Mouse (Mus musculus): ENCODE results near the gene Xylt2. TPM values are rescaled to one million over a fixed set of nuclear protein-coding genes. Genes with fewer than 3 reads are reported as not detected.
"Not testable (repeated sequence)": the region's sequence is repeated elsewhere in the genome, so short reads cannot be mapped to it uniquely, and the experiment has no call there.

Xylt2 gene
- polyA plus RNA-seq, 1 experiment from 2014 or later, result 16.6 TPM

DNA sequence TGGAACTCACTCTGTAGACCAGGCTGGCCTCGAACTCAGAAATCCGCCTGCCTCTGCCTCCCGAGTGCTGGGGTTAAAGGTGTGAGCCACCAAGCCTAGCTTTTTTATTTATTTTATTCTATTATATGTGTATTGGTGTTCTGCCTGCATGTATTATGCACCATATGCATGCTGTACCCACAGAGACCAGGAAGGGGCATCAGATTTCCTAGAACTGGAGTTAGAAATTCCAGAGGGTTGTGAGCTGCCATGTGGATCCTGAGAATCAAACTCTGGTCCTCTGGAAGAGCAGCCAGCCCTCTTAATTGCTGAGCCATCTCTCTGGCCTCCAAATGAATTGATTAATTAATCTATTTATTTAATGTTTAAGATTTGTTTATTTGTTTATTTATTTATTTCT is 22.1 kb upstream of the Xylt2 start:
- Histone ChIP-seq H3K4me2 (replicated peaks) (no peak overlapping the region), H3K9ac (no peak overlapping the region), H3K27ac (no peak overlapping the region), H3K4me1 (replicated peaks) (peaks cover 14% of the 10 kb centered on the region), H3K27me3 (replicated peaks) (no peaks in the 10 kb centered on the region; the same call in 1 of the 2 replicates), H3K4me3 (replicated peaks) (no peak overlapping the region), H3K36me3 (no peaks in the 10 kb centered on the region), H3K9me3 (no peaks in the 10 kb centered on the region)
- ATAC-seq, result no peak
- 95% methylated on average over 3 of the region's 3 CpGs for WGBS

DNA sequence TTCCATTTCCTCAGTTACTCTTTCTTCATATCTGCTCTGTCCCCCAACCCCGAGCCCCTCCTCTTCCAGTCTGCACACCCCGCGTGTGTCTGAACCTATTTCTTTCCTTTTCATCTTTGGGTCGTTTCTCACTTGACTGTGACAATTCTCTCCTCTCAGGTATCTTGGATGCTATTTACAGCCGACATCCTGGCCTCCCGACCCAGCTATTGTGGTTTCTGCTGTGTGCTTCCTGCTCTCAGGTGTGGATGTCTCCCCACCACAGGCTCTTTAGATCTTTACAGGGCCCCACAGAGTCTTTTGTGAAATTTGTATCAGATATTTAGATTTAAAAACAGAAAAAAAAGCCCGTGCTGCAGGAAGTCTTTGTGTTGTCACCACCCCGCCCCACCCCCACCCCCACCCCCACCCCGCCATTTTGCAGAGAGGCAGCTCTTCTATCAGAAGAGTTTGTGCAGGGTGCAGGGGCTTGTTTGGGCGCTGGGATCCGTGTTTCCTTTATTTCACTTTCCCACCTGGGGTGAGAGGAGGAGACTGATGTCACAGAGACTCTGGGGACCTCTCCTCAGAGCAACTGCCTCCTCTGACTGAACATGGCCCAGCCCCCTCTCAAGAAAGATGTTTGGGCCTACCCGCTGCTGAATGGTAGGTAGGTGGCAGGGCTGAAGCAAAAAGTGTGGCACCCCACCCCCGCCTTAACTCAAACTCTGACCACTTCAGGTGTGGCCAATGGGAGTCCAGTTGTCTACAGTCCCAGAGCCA is 20.6 kb upstream of the Xylt2 start:
- 44% methylated on average over 13 of the region's 13 CpGs for WGBS
- ATAC-seq, result no peak

DNA sequence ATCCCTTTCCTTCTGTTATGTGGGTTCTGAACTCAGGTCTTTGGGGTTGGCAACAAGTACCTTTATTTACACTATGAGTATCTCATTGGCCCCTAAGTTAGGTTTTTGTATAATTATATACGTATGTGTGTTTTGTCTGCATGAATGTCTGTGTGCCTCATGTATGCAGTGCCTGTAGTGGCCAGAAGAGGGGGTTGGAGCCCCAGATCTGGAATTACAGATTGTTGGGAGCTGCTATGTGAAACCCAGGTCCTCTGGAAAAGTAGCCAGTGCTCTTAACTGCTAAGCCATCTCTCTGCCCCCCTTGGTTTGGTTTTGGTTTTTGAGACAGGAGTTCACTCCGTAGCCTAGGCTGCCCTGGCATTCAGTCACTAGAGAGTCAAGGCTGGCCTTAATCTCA is 19.8 kb upstream of the Xylt2 start:
- H3K4me3 ChIP-seq (replicated peaks), result no peak overlapping the region
- H3K9ac ChIP-seq, result no peak overlapping the region
- H3K27ac ChIP-seq, result no peak overlapping the region
- H3K36me3 ChIP-seq, result no peaks in the 10 kb centered on the region
- peaks cover 8% of the 10 kb centered on the region for H3K4me1 ChIP-seq (replicated peaks)
- H3K9me3 ChIP-seq, result no peaks in the 10 kb centered on the region
- H3K27me3 ChIP-seq (replicated peaks), result no peaks in the 10 kb centered on the region; the same call in 1 of the 2 replicates
- H3K4me2 ChIP-seq (replicated peaks), result no peak overlapping the region
- ATAC-seq, result no peak
- WGBS, result 94% methylated on average over 2 of the region's 2 CpGs

More for the DNA sequence above, 20.6 kb upstream of the Xylt2 start:
- peaks cover 10% of the 10 kb centered on the region for H3K4me1 ChIP-seq (replicated peaks)
- no peaks in the 10 kb centered on the region; the same call in 1 of the 2 replicates for H3K27me3 ChIP-seq (replicated peaks)
- H3K4me2 ChIP-seq (replicated peaks), result no peak overlapping the region
- H3K27ac ChIP-seq, result no peak overlapping the region
- no peaks in the 10 kb centered on the region for H3K36me3 ChIP-seq
- H3K9me3 ChIP-seq, result no peaks in the 10 kb centered on the region
- H3K4me3 ChIP-seq (replicated peaks), result no peak overlapping the region
- H3K9ac ChIP-seq, result no peak overlapping the region

DNA sequence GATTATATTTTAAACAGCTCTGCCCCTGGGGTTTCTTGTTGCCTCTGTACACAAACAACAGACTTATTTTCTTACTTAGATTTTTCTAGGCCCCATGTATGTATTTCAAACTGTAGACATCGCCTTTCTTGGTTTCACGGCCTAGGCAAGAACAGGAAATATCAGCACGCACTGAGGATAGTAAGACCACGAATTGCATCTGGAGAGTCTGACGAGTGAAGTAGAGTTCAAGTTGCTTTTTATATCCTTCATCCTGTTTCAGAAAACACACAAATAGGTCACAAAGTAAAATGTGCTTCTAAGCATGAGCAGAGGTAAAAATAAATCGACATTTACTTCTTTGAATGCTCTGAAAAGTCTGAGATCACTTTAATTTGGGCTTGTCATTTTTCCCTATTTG is 18.2 kb upstream of the Xylt2 start:
- Histone ChIP-seq H3K36me3 (no peaks in the 10 kb centered on the region), H3K27me3 (replicated peaks) (no peaks in the 10 kb centered on the region), H3K27ac (no peak overlapping the region), H3K4me1 (replicated peaks) (no peaks in the 10 kb centered on the region), H3K4me3 (replicated peaks) (no peak overlapping the region), H3K9me3 (no peaks in the 10 kb centered on the region), H3K4me2 (replicated peaks) (no peak overlapping the region), H3K9ac (no peak overlapping the region)
- WGBS, result 70% methylated on average over 6 of the region's 6 CpGs
- no peak for ATAC-seq

DNA sequence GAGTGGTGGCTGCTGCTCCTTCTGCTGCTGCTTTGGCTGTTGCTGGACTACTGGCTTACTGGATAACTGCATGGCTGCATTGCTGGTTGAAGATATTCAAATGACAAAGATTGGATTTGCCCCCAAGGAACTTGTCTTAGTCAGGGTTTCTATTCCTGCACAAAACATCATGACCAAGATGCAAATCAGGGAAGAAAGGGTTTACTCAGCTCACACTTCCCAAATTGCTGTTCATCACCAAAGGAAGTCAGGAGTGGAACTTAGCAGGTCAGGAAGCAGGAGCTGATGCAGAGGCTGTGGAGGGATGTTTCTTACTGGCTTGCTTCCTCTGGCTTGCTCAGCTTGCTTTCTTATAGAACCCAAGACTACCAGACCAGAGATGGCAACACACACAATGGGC is 15.2 kb upstream of the Xylt2 start:
- H3K4me2 ChIP-seq (replicated peaks); H3K4me1 ChIP-seq (replicated peaks); H3K9ac ChIP-seq; H3K9me3 ChIP-seq; H3K4me3 ChIP-seq (replicated peaks); H3K36me3 ChIP-seq; ATAC-seq; H3K27me3 ChIP-seq (replicated peaks); H3K27ac ChIP-seq: not testable (repeated sequence)

DNA sequence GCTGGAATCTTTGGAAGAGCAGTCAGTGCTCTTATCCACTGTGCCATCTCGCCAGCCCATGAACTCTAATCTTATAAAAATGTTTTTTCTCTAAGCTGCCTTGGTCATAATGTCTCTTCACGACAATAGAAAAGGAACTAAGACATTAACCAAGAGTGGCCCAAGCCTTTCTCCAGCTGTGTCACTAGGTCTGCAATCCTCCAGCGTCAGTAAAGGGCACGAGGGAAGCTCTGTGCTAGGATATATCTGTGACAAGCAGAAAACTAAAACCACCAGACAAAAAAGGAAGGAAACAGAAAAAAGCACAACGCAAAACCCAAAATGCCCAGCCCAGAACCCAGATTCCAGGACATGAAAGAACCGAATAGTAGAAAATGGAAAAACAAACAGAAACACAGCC is 9.9 kb upstream of the Xylt2 start:
- no peaks in the 10 kb centered on the region for H3K9me3 ChIP-seq
- no peaks in the 10 kb centered on the region for H3K36me3 ChIP-seq
- H3K9ac ChIP-seq, result no peak overlapping the region
- no peak overlapping the region for H3K4me3 ChIP-seq (replicated peaks)
- ATAC-seq, result no peak
- no peak overlapping the region for H3K4me2 ChIP-seq (replicated peaks)
- H3K27me3 ChIP-seq (replicated peaks), result no peaks in the 10 kb centered on the region
- H3K27ac ChIP-seq, result no peak overlapping the region
- H3K4me1 ChIP-seq (replicated peaks), result no peaks in the 10 kb centered on the region
- WGBS, result 83% methylated on average over 6 of the region's 6 CpGs

DNA sequence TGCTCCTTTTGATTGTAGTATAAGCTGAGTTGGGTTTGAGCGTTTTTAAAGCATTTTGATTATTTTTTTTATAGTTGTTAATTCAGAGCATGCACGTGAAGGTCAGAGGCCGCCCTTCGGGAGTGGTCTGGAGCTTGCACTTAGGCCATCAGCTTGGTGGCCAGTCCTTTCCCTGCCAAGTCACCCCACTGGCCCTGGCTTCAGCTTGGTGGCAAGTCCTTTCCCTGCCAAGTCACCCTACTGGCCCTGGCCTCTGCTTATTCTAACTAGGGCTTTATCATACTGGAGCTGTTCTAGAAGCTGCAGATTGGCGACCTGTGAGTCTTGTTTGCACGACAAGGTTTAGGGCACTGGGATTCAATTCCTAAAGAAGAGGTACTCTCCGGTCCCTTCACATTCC is 5.1 kb upstream of the Xylt2 start:
- 86% methylated on average over 7 of the region's 7 CpGs for WGBS
- no peak for ATAC-seq

DNA sequence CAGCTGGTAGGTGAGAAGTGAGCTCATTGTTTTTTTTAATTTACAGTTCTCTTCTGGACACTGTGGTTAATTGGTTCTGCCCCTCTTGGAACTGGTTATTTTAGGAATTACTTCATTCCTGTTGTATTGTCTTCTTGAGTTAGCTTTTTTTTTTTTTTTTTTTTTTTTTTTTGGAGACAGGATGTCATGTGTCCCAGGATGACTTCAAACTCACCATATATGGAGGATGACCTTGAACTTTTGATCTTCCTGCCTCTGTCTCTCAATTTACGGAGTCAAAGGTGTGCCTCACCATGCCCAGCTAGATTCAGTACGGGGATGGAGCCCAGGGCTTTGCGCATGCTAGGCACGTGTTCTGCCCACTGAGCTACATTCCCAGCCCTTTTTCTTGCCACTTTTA is 4.3 kb upstream of the Xylt2 start:
- Histone ChIP-seq H3K4me1 (replicated peaks) (0 out of 2 replicates have a peak, but pooled peaks cover 3% of the 10 kb centered on the region), H3K9ac (no peak overlapping the region), H3K9me3 (no peaks in the 10 kb centered on the region), H3K4me3 (replicated peaks) (no peak overlapping the region), H3K4me2 (replicated peaks) (no peak overlapping the region), H3K36me3 (no peaks in the 10 kb centered on the region), H3K27ac (no peak overlapping the region), H3K27me3 (replicated peaks) (no peaks in the 10 kb centered on the region)
- ATAC-seq, result no peak
- WGBS, result 71% methylated on average over 4 of the region's 4 CpGs

More for the DNA sequence above, 5.1 kb upstream of the Xylt2 start:
- Histone ChIP-seq H3K27ac (no peak overlapping the region), H3K36me3 (no peaks in the 10 kb centered on the region), H3K4me1 (replicated peaks) (0 out of 2 replicates have a peak, but pooled peaks cover 3% of the 10 kb centered on the region), H3K4me2 (replicated peaks) (no peak overlapping the region), H3K9ac (no peak overlapping the region), H3K9me3 (no peaks in the 10 kb centered on the region), H3K27me3 (replicated peaks) (no peaks in the 10 kb centered on the region), H3K4me3 (replicated peaks) (no peak overlapping the region)

DNA sequence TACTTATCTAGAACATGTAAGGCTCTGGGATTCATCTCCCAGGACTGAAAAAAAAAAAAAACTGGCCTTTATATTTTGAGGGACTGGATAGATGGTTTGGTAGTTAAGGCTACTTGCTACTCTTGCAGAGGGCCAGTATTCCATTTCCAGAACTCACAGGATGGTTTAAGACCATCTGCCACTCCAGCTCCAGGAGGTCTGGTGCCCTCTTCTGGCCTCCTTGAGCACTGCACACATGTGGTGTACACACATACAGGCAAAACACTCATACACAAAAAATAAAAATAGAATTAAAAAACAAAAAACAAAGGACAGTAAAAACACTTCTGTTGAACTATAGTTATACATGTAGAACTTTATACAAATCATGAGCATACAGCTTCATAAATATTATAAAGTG is 3.3 kb upstream of the Xylt2 start:
- Histone ChIP-seq H3K4me3 (replicated peaks) (no peak overlapping the region), H3K27ac (no peak overlapping the region), H3K4me1 (replicated peaks) (peaks cover 13% of the 10 kb centered on the region), H3K4me2 (replicated peaks) (no peak overlapping the region), H3K9me3 (no peaks in the 10 kb centered on the region), H3K36me3 (no peaks in the 10 kb centered on the region), H3K9ac (no peak overlapping the region), H3K27me3 (replicated peaks) (no peaks in the 10 kb centered on the region)
- no peak for ATAC-seq

DNA sequence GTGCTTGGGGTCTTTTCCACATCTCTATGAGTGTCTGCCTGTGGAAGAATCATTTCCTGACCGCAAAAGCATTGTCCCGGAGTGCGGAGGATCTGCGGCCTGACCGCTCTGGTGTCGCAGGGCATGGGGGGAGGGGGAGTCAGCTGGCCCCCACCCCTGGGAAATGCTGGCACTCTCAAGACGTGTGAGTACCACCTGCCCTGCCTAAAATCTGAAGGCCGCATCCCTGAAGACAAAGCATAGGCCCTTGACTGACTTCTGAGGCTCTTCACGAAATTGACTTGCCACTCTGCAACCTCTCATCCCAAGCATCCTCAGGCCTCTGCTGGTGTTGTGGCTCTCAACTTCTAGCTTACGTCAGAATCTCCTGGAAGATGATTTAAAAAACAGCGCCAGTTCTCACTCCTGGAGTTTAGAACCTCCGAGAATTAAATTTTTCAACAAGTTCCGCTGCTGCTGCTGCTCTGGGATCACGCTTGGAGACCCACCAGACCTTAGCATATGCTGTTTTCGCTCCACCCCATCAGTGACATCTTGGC is 361 bp upstream of the Xylt2 start:
- H3K4me1 ChIP-seq (replicated peaks), result peaks cover 26% of the 10 kb centered on the region
- no peaks in the 10 kb centered on the region for H3K27me3 ChIP-seq (replicated peaks)
- H3K9me3 ChIP-seq, result no peaks in the 10 kb centered on the region
- H3K4me3 ChIP-seq (replicated peaks), result peak overlapping the region; percentile 92
- 33% methylated on average over 15 of the region's 15 CpGs for WGBS
- 0 out of 2 replicates have a peak overlapping the region, but pooled peaks have one; percentile 23 for H3K27ac ChIP-seq
- ATAC-seq, result no peak; the same call in none of the 2 replicates
- 0 out of 2 replicates have a peak overlapping the region, but pooled peaks have one; percentile 23 for H3K9ac ChIP-seq
- no peaks in the 10 kb centered on the region for H3K36me3 ChIP-seq
- H3K4me2 ChIP-seq (replicated peaks), result peak overlapping the region; percentile 81

DNA sequence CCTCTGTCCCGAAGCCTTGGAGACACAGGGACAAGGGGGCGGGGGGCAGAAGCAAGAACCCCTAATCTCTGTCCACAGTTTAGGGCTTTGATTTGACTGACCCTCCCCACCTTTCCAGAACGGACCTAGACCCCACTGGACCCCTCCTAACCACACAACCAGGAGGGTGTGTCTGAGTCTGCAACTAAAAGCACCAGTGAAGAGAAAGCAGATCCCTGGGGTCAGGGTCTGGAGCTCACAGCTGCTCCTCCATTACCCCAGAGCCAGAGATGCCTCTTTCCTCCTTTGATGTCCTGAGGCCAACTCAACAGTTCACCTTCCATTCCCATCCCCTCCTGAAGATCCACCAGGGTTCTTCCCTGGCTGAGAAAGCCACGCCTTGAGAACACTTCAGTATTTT is 1.0 kb downstream of the Xylt2 start:
- Histone ChIP-seq H3K27me3 (replicated peaks) (no peaks in the 10 kb centered on the region), H3K27ac (peak overlapping the region; percentile 89; the same call in 1 of the 2 replicates), H3K36me3 (no peaks in the 10 kb centered on the region), H3K4me1 (replicated peaks) (peaks cover 26% of the 10 kb centered on the region), H3K4me2 (replicated peaks) (peak overlapping the region; percentile 81), H3K4me3 (replicated peaks) (peak overlapping the region; percentile 92), H3K9ac (peak overlapping the region; percentile 98), H3K9me3 (no peaks in the 10 kb centered on the region)
- 37% methylated on average over 4 of the region's 4 CpGs for WGBS
- ATAC-seq, result no peak; the same call in 1 of the 2 replicates

DNA sequence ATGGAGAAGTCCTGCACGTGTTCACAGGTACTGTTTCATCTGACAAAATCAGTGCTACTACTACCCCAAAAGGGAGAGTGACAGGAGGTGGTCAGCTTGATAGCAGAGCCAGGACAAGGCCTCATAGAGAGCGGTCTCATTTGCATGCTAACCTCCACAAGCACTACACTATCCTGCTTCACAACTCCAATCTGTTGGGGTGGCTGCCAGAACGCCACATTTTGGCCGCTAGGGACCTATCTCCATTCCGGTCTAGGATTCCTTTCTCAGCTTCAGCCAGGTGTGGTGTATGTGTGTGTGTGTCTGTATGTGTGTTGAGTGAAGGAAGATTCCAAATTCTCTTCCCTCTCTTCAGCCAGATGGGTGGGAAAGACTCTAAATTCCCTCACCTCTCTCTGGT is 1.9 kb downstream of the Xylt2 start:
- no peak for ATAC-seq
- no peak overlapping the region for H3K4me3 ChIP-seq (replicated peaks)
- H3K27me3 ChIP-seq (replicated peaks), result no peaks in the 10 kb centered on the region
- 0 out of 2 replicates have a peak, but pooled peaks cover under 1% of the 10 kb centered on the region for H3K36me3 ChIP-seq
- H3K9me3 ChIP-seq, result no peaks in the 10 kb centered on the region
- WGBS, result 76% methylated on average over 5 of the region's 5 CpGs
- H3K9ac ChIP-seq, result no peak overlapping the region
- peak overlapping the region; percentile 81 for H3K4me2 ChIP-seq (replicated peaks)
- no peak overlapping the region for H3K27ac ChIP-seq
- H3K4me1 ChIP-seq (replicated peaks), result peaks cover 26% of the 10 kb centered on the region

DNA sequence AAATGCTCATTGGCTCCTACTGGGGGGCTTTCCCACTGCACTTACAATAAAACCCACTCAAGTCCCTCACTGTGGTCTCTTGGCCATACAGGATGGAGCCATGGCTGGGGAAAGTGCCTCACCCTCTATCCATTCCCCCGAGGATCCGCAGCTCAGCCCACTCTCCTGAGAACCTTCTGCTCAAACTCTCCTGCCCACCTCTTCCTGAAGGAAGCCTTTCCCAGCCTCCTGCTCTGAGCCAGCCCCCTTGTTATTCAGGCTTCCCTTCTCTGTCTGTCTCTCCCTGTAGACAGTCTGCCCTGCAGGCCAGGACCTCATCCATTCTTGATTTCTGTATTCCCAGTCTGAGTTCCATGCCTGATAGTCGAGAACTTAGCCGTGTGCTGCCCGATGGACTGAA is 2.3 kb downstream of the Xylt2 start:
- Histone ChIP-seq H3K9ac (no peak overlapping the region), H3K9me3 (no peaks in the 10 kb centered on the region), H3K4me3 (replicated peaks) (no peak overlapping the region), H3K4me2 (replicated peaks) (no peak overlapping the region), H3K36me3 (0 out of 2 replicates have a peak, but pooled peaks cover 5% of the 10 kb centered on the region), H3K27me3 (replicated peaks) (no peaks in the 10 kb centered on the region), H3K4me1 (replicated peaks) (peaks cover 26% of the 10 kb centered on the region), H3K27ac (no peak overlapping the region)
- 78% methylated on average over 5 of the region's 5 CpGs for WGBS
- no peak for ATAC-seq
